Comparison of ENCODE assay signal across 8 mouse cellular contexts in the genomic region with DNA sequence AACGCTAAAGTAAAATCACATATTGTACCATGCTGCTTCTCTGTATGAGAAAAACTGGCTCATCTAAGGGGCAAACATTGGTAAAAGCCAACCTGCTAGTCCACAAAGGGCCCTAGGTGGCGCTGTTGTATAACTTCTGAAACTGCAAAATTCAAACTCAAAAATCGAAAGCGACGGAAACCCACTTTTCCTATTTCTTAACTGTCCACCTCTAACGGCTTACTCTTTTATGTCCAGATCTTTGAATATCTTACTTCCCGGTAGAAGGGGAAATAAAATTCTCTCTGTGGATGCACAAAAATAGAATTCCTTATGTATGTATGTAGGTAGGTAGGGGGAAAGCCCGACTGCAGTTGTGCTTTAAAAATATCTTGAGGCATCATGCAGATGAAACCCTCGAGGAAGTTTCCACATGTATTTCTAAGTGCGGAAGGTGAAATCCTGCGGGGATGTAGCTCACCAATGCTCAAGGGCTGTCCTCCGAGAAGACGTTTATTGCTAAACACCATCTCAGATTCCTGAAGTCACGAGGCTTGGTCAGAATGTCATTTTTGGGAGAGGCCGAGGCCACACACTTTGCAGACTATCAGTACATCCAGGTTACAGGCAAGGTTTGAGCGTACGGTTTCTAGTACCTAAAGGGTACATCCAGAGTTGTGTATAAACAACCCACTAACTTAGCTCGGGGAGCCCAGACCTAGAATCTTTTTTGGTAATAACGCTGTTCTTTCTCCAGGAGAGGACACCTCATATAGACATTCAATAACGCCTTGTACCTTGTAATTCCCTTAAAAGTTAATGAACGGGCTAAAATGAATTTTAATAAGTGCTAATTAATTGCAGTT.
DNase-seq lines count a peak whose midpoint lies in the region; ATAC-seq and TF ChIP-seq lines count a peak whose summit lies in the region.

No protein-coding gene starts in this region.

- DNase-seq in MN1 (ENCODE audit: low spot score) = peak; percentile 68
- peak; percentile 55 for DNase-seq in c-Kit-positive CD71-positive TER-119-positive erythroid progenitor cells, embryonic 14.5 days (ENCODE audit: low spot score)
- DNase-seq in forebrain, embryonic 14.5 days (ENCODE audit: low spot score) = peak; percentile 92
- peak; percentile 58 to 90 for DNase-seq in layer of hippocampus, adult 8-10 months (ENCODE audit: low spot score in 2 of 2)
- peak; percentile 96 for DNase-seq in lung, embryonic 14.5 days
- peak; percentile 67 for DNase-seq in ovary, postnatal 36 days (ENCODE audit: low spot score)
- peak; percentile 71 for DNase-seq in urinary bladder, postnatal 14 days (ENCODE audit: low spot score)

- H3K4me3 ChIP-seq in forebrain, embryonic 14.5 days (ENCODE audit: low read depth, low read length) = peak overlapping the region; percentile 32
- H3K4me3 ChIP-seq in lung, embryonic 14.5 days (ENCODE audit: low read depth, low read length) = peak overlapping the region; percentile 42

- H3K9ac ChIP-seq in forebrain, embryonic 14.5 days (ENCODE audit: low read length) = peak overlapping the region; percentile 70
- peak overlapping the region; percentile 62 for H3K9ac ChIP-seq in lung, embryonic 14.5 days

- no peaks in the 10 kb centered on the region for H3K27me3 ChIP-seq in forebrain, embryonic 14.5 days (replicated peaks; ENCODE audit: control insufficient read depth, insufficient read depth, low read length)
- no peaks in the 10 kb centered on the region for H3K27me3 ChIP-seq in lung, embryonic 14.5 days (ENCODE audit: insufficient read depth, low read length)

- H3K4me1 ChIP-seq in forebrain, embryonic 14.5 days (ENCODE audit: control insufficient read depth, insufficient read depth, low read length) = no peaks in the 10 kb centered on the region
- no peaks in the 10 kb centered on the region for H3K4me1 ChIP-seq in lung, embryonic 14.5 days (ENCODE audit: insufficient read depth)

- WGBS in forebrain, embryonic 14.5 days = 8% methylated on average over 21 of the region's 21 CpGs
- WGBS in lung, embryonic 14.5 days = 6% methylated on average over 21 of the region's 21 CpGs

- H3K4me2 ChIP-seq in forebrain, embryonic 14.5 days (ENCODE audit: low read length) = peak overlapping the region; percentile 70
- H3K4me2 ChIP-seq in lung, embryonic 14.5 days = peak overlapping the region; percentile 93

- H3K27ac ChIP-seq in forebrain, embryonic 14.5 days (ENCODE audit: low read depth, low read length) = peak overlapping the region; percentile 78
- H3K27ac ChIP-seq in lung, embryonic 14.5 days (ENCODE audit: low read depth) = peak overlapping the region; percentile 71

- no peaks in the 10 kb centered on the region for H3K9me3 ChIP-seq in forebrain, embryonic 14.5 days (replicated peaks; ENCODE audit: control insufficient read depth, low read length)
- no peaks in the 10 kb centered on the region for H3K9me3 ChIP-seq in lung, embryonic 14.5 days (ENCODE audit: low read depth, low read length)

- H3K36me3 ChIP-seq in forebrain, embryonic 14.5 days (ENCODE audit: control insufficient read depth, insufficient read depth, low read length) = no peaks in the 10 kb centered on the region
- no peaks in the 10 kb centered on the region for H3K36me3 ChIP-seq in lung, embryonic 14.5 days (ENCODE audit: insufficient read depth)

- TF ChIP-seq CTCF in lung, embryonic 14.5 days (IDR thresholded peaks at IDR 0.05; ENCODE audit: low read depth) = peak; percentile 84

- peak; percentile 63 for ATAC-seq in forebrain, embryonic 14.5 days
- peak; percentile 79 to 85; a peak in 3 of 4 replicates for ATAC-seq in hematopoietic stem cell, adult 5-6 weeks (replicated peaks in 1 of 2; ENCODE audit: insufficient read depth in 1 of 2, low FRiP score in 2 of 2, low TSS enrichment in 1 of 2, low read depth in 1 of 2, poor library complexity in 2 of 2, severe bottlenecking in 2 of 2)
- ATAC-seq in lung, embryonic 14.5 days (ENCODE audit: insufficient read depth) = peak; percentile 62; the same call in 1 of the 2 replicates

Comparison
In these comparisons a context has a peak if more than half of its experiments do, and no peak if none do; other contexts are left out.
1. Peak in every context shown above with its lines: DNase-seq, ATAC-seq, H3K4me3 ChIP-seq and H3K27ac ChIP-seq.